Comparison of ENCODE assay signal across 12 mouse cellular contexts in the genomic region with DNA sequence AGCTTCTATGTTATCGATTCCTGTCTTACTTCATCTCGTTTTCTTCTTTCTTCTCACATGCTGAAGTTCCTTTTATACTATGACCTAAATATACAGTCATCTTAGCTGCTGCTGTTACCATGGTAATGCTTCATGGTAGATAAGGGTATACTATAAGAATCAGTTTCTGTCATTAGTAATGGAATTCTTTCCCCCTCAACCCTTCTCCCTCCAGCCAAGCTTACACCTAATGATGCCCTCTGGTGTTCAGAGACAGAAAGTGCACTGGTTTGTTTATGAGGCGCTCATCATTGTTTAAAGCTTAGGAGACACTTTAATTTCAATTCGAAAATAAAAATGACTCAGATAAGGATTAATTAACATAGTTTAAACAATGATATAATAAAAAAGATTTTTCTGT. TPM values are rescaled to one million over a fixed set of nuclear protein-coding genes. Genes with fewer than 3 reads are reported as not detected.
DNase-seq lines count a peak whose midpoint lies in the region; ATAC-seq and TF ChIP-seq lines count a peak whose summit lies in the region.
"Had no signal": no experiment of that assay in that cellular context is flagged by ENCODE, and none has a peak within 500 bp of the region (broad histone marks: within the 10 kb centered on the region; RNA-seq: fewer than 3 reads in every experiment).

No protein-coding gene starts in this region.

- WGBS in lung, postnatal 0 days: 64% methylated on average over 4 of the region's 4 CpGs
- WGBS in lung, adult 2 months: 53% methylated on average over 4 of the region's 4 CpGs
- 39% methylated on average over 4 of the region's 4 CpGs for WGBS in midbrain, postnatal 0 days

- TF ChIP-seq CTCF in gastrocnemius, adult 2 months (IDR thresholded peaks at IDR 0.05): peak; percentile 45
- TF ChIP-seq CTCF in lung, postnatal 0 days (IDR thresholded peaks at IDR 0.05): peak; percentile 70
- TF ChIP-seq CTCF in lung, adult 2 months (IDR thresholded peaks at IDR 0.05; ENCODE audit: insufficient read depth, low read length): no peak
- TF ChIP-seq CTCF in midbrain, postnatal 0 days (IDR thresholded peaks at IDR 0.05): peak; percentile 82

- no peak for TF ChIP-seq POLR2A in lung, adult 2 months (IDR thresholded peaks at IDR 0.05; ENCODE audit: borderline replicate concordance, extremely low read depth, low read depth, low read length)

- no peak for ATAC-seq in lung, postnatal 0 days
- no peak for ATAC-seq in midbrain, postnatal 0 days (ENCODE audit: low FRiP score)

- H3K36me3 ChIP-seq in lung, postnatal 0 days (ENCODE audit: insufficient read depth, low read length): no peaks in the 10 kb centered on the region
- H3K36me3 ChIP-seq in midbrain, postnatal 0 days (ENCODE audit: insufficient read depth, low read length): no peaks in the 10 kb centered on the region
- H3K36me3 ChIP-seq: G1E had no signal

- H3K4me3 ChIP-seq in gastrocnemius, adult 2 months: no peak overlapping the region
- H3K4me3 ChIP-seq in lung, postnatal 0 days (ENCODE audit: low read depth, low read length): no peak overlapping the region
- H3K4me3 ChIP-seq in lung, adult 2 months (replicated peaks; ENCODE audit: extremely low read depth, low read depth, low read length): no peak overlapping the region
- no peak overlapping the region for H3K4me3 ChIP-seq in midbrain, postnatal 0 days (ENCODE audit: low read depth, low read length)
- H3K4me3 ChIP-seq: erythroblast, embryonic 14.5 days; megakaryocyte, embryonic 14.5 days had no signal

- DNase-seq in gastrocnemius, adult 2 months: no peak
- DNase-seq in gastrocnemius, postnatal 25 days: no peak
- DNase-seq in lung, postnatal 0 days (ENCODE audit: low spot score): peak; percentile 34
- no peak for DNase-seq in lung, adult 2 months
- DNase-seq in ZHBTc4 (ENCODE audit: low read depth, low spot score): peak; percentile 21
- peak; percentile 66 for DNase-seq in midbrain, postnatal 0 days (ENCODE audit: low spot score)
- DNase-seq in frontal cortex, postnatal 14 days (ENCODE audit: low spot score in 2 of 2): no peak
- no peak for DNase-seq in adrenal gland, adult 2 months
- DNase-seq: kidney, adult 8-10 months had no signal

- no peaks in the 10 kb centered on the region for H3K9me3 ChIP-seq in lung, postnatal 0 days (ENCODE audit: low read length)
- H3K9me3 ChIP-seq in midbrain, postnatal 0 days (ENCODE audit: low read length): no peaks in the 10 kb centered on the region

- no peak overlapping the region for H3K4me2 ChIP-seq in lung, postnatal 0 days (replicated peaks; ENCODE audit: low read depth, low read length)
- H3K4me2 ChIP-seq in midbrain, postnatal 0 days (ENCODE audit: low read depth, low read length, poor library complexity, severe bottlenecking): no peak overlapping the region

- no peaks in the 10 kb centered on the region; the same call in 1 of the 2 replicates for H3K4me1 ChIP-seq in lung, postnatal 0 days (ENCODE audit: insufficient read depth, low read depth, low read length)
- H3K4me1 ChIP-seq in lung, adult 2 months (ENCODE audit: control insufficient read depth, insufficient read depth, low read length): peaks cover 10% of the 10 kb centered on the region
- 0 out of 2 replicates have a peak, but pooled peaks cover 2% of the 10 kb centered on the region for H3K4me1 ChIP-seq in midbrain, postnatal 0 days (ENCODE audit: insufficient read depth, low read length)

- H3K27ac ChIP-seq in gastrocnemius, adult 2 months: no peak overlapping the region
- H3K27ac ChIP-seq in lung, postnatal 0 days (ENCODE audit: low read length): no peak overlapping the region
- H3K27ac ChIP-seq in midbrain, postnatal 0 days (ENCODE audit: low read depth, low read length): no peak overlapping the region

- peaks cover 9% of the 10 kb centered on the region; the same call in 1 of the 2 replicates for H3K27me3 ChIP-seq in lung, postnatal 0 days (replicated peaks; ENCODE audit: insufficient read depth, low read length)
- H3K27me3 ChIP-seq in midbrain, postnatal 0 days (ENCODE audit: insufficient read depth, low read length): no peaks in the 10 kb centered on the region

- TF ChIP-seq EP300 in lung, postnatal 0 days (IDR thresholded peaks at IDR 0.05): no peak

- intact Hi-C loops in gastrocnemius, adult 2 months (cut with DNase I): no loop called here

- H3K9ac ChIP-seq in lung, postnatal 0 days (replicated peaks; ENCODE audit: low read depth): no peak overlapping the region
- no peak overlapping the region for H3K9ac ChIP-seq in midbrain, postnatal 0 days (replicated peaks; ENCODE audit: low read length, poor library complexity, severe bottlenecking)

RNA-seq across cellular contexts. Expression of gene Chrm2, which starts 5.8 kb away (rescaled TPM):
- total RNA-seq in gastrocnemius, adult 2 months (2021): under 1 TPM in 1 of 2 experiments, not detected in 1; 0.06 TPM
- under 1 TPM; 0.05 TPM for total RNA-seq in gastrocnemius, postnatal 25 days (2021)
- 4.1 and 5.1 TPM in 2 replicates for polyA plus RNA-seq in lung, postnatal 0 days (2015; fragmentation: Nextera tagmentation; extraction: Ambion mirVana)
- 2.6 and 4.4 TPM in 2 replicates for polyA plus RNA-seq in lung, adult 2 months (2012; rRNA removed)
- total RNA-seq in midbrain, postnatal 0 days (2014; rRNA removed): 19.4 and 21.7 TPM in 2 replicates
- polyA plus RNA-seq in midbrain, postnatal 0 days (2015; fragmentation: Nextera tagmentation; extraction: Ambion mirVana): 6.8 and 7.5 TPM in 2 replicates
- total RNA-seq in adrenal gland, adult 2 months (2021): not detected
- polyA plus RNA-seq in adrenal gland, adult 2 months (2012; rRNA removed): 0.02 TPM in 1 of 2 replicates, not detected in the other
- polyA plus RNA-seq: erythroblast, embryonic 14.5 days; G1E had no signal

Comparison
In these comparisons a context has a peak if more than half of its experiments do, and no peak if none do; other contexts are left out.
1. DNase-seq: peak in lung, postnatal 0 days (single experiment), ZHBTc4 (single experiment) and midbrain, postnatal 0 days (single experiment); none in gastrocnemius, adult 2 months (single experiment), gastrocnemius, postnatal 25 days (single experiment), lung, adult 2 months (single experiment), frontal cortex, postnatal 14 days (0 of 2) and adrenal gland, adult 2 months (single experiment).
2. RNA of gene Chrm2, which starts 5.8 kb away (total RNA-seq): 19.4 to 21.7 TPM in midbrain, postnatal 0 days; 0.06 TPM in gastrocnemius, adult 2 months, 0.05 TPM in gastrocnemius, postnatal 25 days and not detected in adrenal gland, adult 2 months; every median in the first group is over 10 times any median in the second.